Mouse (Mus musculus): ENCODE data around the gene Sfxn2. TPM values are rescaled to one million over a fixed set of nuclear protein-coding genes. Genes with fewer than 3 reads are reported as not detected.

The Sfxn2 gene
- total RNA-seq (2014; rRNA removed; ENCODE audit: low replicate concordance) (4.2 and 5.9 TPM in 2 replicates), polyA plus RNA-seq (2015; fragmentation: Nextera tagmentation; extraction: Ambion mirVana) (4.6 and 5.1 TPM in 2 replicates)

- H3K4me1 ChIP-seq (ENCODE audit: control insufficient read depth, insufficient read depth), result peaks cover 5% of the 10 kb centered on the region
- H3K4me2 ChIP-seq (ENCODE audit: low read depth, low read length), result peak within 1 kb of the TSS; percentile 78
- peak; percentile 97 for DNase-seq (ENCODE audit: low spot score)
- peak within 1 kb of the TSS; percentile 61 for H3K9ac ChIP-seq (replicated peaks; ENCODE audit: low read depth, low read length)
- peak within 1 kb of the TSS; percentile 81 for H3K27ac ChIP-seq (ENCODE audit: low read depth)
- H3K36me3 ChIP-seq (replicated peaks; ENCODE audit: control insufficient read depth, insufficient read depth, low read length), result no peaks in the 10 kb centered on the region
- no peaks in the 10 kb centered on the region for H3K27me3 ChIP-seq (ENCODE audit: control insufficient read depth, insufficient read depth, low read length)
- WGBS, result under 1% methylated on average over 55 of the region's 67 CpGs
- TF ChIP-seq EP300 (IDR thresholded peaks at IDR 0.05; ENCODE audit: low read depth), result peak; percentile 63; the same call in 1 of the 2 replicates
- peak; percentile 30 for TF ChIP-seq CTCF (IDR thresholded peaks at IDR 0.05; ENCODE audit: low read depth)
- H3K4me3 ChIP-seq (ENCODE audit: low read depth, low read length), result peak within 1 kb of the TSS; percentile 81
- H3K9me3 ChIP-seq (replicated peaks; ENCODE audit: control insufficient read depth, low read length), result no peaks in the 10 kb centered on the region
- peak; percentile 97 for ATAC-seq (ENCODE audit: insufficient read depth, low read depth)
Measured at GRCm38 (mm10) chr19:46572951-46573937, at the start of gene Sfxn2, which contains the start of gene Arl3. Gene Sfxn2, plus strand, starts transcription at chr19:46573365. Gene Arl3, minus strand, starts transcription at chr19:46573198.

GRCm38 (mm10) chr19:46523480-46524151, 49.5 kb upstream of the Sfxn2 start:
- Histone ChIP-seq H3K27ac (ENCODE audit: low read depth) (peak overlapping the region; percentile 79), H3K27me3 (ENCODE audit: control insufficient read depth, insufficient read depth, low read length) (no peaks in the 10 kb centered on the region), H3K9ac (replicated peaks; ENCODE audit: low read depth, low read length) (peak overlapping the region; percentile 17; the same call in 1 of the 2 replicates), H3K4me1 (ENCODE audit: control insufficient read depth, insufficient read depth) (peaks cover 54% of the 10 kb centered on the region), H3K4me3 (ENCODE audit: low read depth, low read length) (peak overlapping the region; percentile 12), H3K36me3 (replicated peaks; ENCODE audit: control insufficient read depth, insufficient read depth, low read length) (no peaks in the 10 kb centered on the region), H3K4me2 (ENCODE audit: low read depth, low read length) (peak overlapping the region; percentile 50), H3K9me3 (replicated peaks; ENCODE audit: control insufficient read depth, low read length) (no peaks in the 10 kb centered on the region)
- DNase-seq (ENCODE audit: low spot score), result no peak
- peak; percentile 66 for ATAC-seq (ENCODE audit: insufficient read depth, low read depth)
- TF ChIP-seq EP300 (IDR thresholded peaks at IDR 0.05; ENCODE audit: low read depth), result no peak
- TF ChIP-seq CTCF (IDR thresholded peaks at IDR 0.05; ENCODE audit: low read depth), result no peak
- WGBS, result 12% methylated on average over 20 of the region's 20 CpGs

DNA sequence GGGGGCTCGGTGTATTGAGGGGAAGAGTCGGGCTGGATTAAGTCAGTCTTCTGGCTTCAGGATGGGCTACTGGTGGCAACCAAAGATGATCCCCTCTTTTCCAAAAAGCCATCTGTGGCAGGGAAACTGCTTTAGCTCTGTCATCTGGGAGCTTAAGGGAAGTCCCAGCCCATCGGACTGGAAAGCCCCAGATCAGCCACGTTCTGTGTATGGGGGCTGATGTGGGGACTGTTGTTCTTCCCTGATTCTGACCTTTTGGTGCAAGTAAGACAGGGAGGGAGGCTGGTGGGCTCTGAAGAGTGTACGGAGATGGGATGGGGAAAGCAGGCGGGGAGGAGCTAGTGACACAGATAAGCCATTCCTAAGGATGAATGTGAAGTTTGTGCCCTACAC, 49.0 kb upstream of the Sfxn2 start:
- no peak for ATAC-seq (ENCODE audit: insufficient read depth, low read depth)
- Histone ChIP-seq H3K4me3 (ENCODE audit: low read depth, low read length) (peak overlapping the region; percentile 12), H3K4me2 (ENCODE audit: low read depth, low read length) (peak overlapping the region; percentile 50), H3K9ac (replicated peaks; ENCODE audit: low read depth, low read length) (peak overlapping the region; percentile 17; the same call in 1 of the 2 replicates), H3K9me3 (replicated peaks; ENCODE audit: control insufficient read depth, low read length) (no peaks in the 10 kb centered on the region), H3K4me1 (ENCODE audit: control insufficient read depth, insufficient read depth) (peaks cover 54% of the 10 kb centered on the region), H3K36me3 (replicated peaks; ENCODE audit: control insufficient read depth, insufficient read depth, low read length) (no peaks in the 10 kb centered on the region), H3K27me3 (ENCODE audit: control insufficient read depth, insufficient read depth, low read length) (no peaks in the 10 kb centered on the region), H3K27ac (ENCODE audit: low read depth) (peak overlapping the region; percentile 79)
- TF ChIP-seq EP300 (IDR thresholded peaks at IDR 0.05; ENCODE audit: low read depth), result no peak
- no peak for TF ChIP-seq CTCF (IDR thresholded peaks at IDR 0.05; ENCODE audit: low read depth)
- no peak for DNase-seq (ENCODE audit: low spot score)
- WGBS, result 16% methylated on average over 6 of the region's 6 CpGs

DNA sequence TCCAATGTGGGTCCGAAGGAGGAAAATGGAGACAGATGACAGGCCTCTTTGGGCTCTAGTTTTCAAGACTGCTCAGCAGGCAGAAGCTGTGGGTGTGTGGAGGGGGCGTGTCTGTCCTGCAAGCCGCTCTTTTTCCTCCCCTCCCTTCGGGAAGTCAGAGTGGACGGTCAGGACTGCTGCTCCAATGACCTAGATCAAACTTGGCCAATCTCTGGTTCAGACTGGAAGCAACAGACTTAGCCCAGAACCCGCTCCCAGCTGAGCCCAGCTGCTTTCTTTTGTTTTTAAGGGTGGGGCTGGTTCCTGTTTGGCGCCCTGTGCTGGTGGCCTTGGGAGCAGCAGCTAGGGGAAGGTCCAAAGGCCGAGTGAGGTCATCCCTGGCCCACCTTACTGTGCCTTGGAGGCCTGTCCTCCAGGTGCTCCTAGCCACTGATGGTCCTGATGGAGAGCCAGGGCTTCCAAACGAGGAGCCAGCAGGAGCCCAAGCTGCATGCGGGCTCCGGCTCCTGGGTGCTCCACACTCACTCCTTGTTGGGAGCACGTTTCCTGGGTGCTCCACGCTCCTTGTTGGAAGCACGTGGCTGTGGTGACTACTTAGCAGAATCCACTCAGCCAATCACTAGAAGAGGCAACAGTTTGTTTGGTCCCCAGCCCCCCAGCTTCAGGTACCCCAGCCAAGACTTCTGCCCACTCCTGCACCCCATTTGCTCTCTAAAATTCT, 48.4 kb upstream of the Sfxn2 start:
- DNase-seq (ENCODE audit: low spot score) (no peak), ATAC-seq (ENCODE audit: insufficient read depth, low read depth) (peak; percentile 12)
- H3K4me1 ChIP-seq (ENCODE audit: control insufficient read depth, insufficient read depth), result peaks cover 58% of the 10 kb centered on the region
- H3K27me3 ChIP-seq (ENCODE audit: control insufficient read depth, insufficient read depth, low read length), result no peaks in the 10 kb centered on the region
- H3K4me2 ChIP-seq (ENCODE audit: low read depth, low read length), result peak overlapping the region; percentile 50
- H3K36me3 ChIP-seq (replicated peaks; ENCODE audit: control insufficient read depth, insufficient read depth, low read length), result no peaks in the 10 kb centered on the region
- no peaks in the 10 kb centered on the region for H3K9me3 ChIP-seq (replicated peaks; ENCODE audit: control insufficient read depth, low read length)
- 28% methylated on average over 14 of the region's 14 CpGs for WGBS
- no peak overlapping the region for H3K4me3 ChIP-seq (ENCODE audit: low read depth, low read length)
- H3K9ac ChIP-seq (replicated peaks; ENCODE audit: low read depth, low read length), result peak overlapping the region; percentile 17; the same call in 1 of the 2 replicates
- H3K27ac ChIP-seq (ENCODE audit: low read depth), result peak overlapping the region; percentile 79
- TF ChIP-seq EP300 (IDR thresholded peaks at IDR 0.05; ENCODE audit: low read depth) (no peak), CTCF (IDR thresholded peaks at IDR 0.05; ENCODE audit: low read depth) (peak; percentile 31)

All from heart, postnatal 0 days (tissue).